Mouse (Mus musculus): Measurements from ENCODE around the gene 1810046K07Rik.

1810046K07Rik gene

GRCm38 (mm10) chr9:51305146-51305545 is 23.6 kb downstream of the 1810046K07Rik start:
- DNase-seq (ENCODE audit: low spot score in 2 of 2) = no peak

- no peak for DNase-seq (ENCODE audit: low spot score in 2 of 2)
Measured at GRCm38 (mm10) chr9:51303980-51304379, 24.7 kb downstream of the 1810046K07Rik start.

DNA sequence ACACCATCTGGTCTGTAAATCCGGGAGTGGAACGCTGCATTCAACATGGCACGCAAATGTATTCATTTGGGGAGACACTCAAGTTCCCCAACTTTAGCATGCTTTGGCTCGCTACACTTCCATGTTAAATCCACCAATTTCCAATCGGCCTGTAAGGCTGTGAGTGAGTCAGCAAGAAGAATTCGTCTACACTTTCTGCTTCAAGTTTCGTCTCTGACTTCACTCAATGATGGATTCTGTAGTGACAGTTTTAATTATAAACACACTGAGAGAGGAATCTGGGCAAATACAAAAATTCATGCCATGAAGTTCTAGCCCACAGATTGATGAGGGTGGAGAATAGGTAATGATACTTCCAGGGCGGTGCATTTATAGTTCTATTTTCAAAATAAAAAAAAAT is 35.2 kb downstream of the 1810046K07Rik start:
- no peak for DNase-seq (ENCODE audit: low spot score in 2 of 2)

DNA sequence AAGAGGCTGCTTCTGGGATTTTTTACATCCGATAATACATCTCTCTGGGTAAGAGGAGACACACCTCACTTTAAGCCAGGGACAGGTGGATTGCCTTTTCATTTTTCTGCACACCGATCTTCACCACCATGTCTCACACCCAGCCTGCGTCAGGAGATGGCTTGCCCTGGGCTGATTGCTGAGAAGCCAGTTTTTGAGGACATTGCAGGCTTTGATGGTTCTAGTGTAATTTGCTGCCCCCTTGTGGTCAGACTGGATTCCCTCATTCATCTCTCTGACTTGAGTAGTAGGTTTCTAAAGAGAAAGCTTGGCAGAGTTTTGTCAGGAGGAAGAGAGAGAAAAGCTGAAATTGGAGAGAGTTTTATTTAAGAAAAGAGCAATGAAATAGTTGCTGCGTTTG is 36.0 kb downstream of the 1810046K07Rik start:
- DNase-seq (ENCODE audit: low spot score in 2 of 2) = peak; percentile 65 to 78

DNA sequence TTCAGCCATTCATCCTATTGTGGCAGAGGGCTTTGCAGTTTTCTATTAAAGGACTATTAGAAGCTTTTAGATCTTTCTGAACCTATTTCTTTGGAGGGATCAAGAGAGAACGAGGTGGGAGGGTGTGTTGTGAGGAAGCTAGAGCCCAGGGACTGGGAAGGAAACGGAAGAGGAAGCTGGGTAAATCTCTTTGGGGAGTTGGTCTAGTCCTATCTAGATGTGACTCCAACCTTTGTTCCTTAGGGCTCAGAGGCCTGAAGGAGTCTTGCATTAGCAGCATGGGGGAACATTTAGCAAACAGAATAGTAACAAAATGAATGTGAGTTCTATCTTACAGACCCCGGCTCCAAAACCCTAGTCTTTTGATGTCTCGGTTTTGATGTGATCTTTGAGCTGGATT is 37.7 kb downstream of the 1810046K07Rik start:
- DNase-seq (ENCODE audit: low spot score in 2 of 2) = no peak

DNA sequence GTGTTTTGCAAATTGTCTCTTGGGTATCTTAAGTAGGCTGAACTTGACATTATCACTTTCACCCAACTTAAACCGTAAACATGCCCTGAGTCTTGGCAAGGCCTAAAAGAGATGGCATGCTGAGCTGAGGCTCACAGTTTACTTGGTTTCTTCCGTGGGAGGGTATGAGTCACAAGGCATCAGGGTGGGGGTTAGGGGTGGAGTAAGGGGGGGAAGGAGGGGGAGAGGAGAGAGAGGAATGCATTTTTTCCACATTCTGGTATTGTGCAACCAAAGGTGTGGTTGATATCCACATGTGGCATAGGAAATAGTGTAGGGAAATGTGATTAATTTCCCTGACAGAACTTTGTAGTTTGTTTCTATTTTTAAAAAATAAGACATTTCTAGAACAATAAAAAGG is 42.6 kb downstream of the 1810046K07Rik start:
- DNase-seq (ENCODE audit: low spot score in 2 of 2) = no peak

GRCm38 (mm10) chr9:51278500-51279381 is 50.0 kb downstream of the 1810046K07Rik start, which contains the start of gene Colca2:
TSS of gene Colca2 (minus strand) at chr9:51278569.
- peak; percentile 37 to 71 for DNase-seq (ENCODE audit: low spot score in 2 of 2)

- DNase-seq (ENCODE audit: low spot score in 2 of 2) = no peak
Measured at GRCm38 (mm10) chr9:51277834-51278498, 50.8 kb downstream of the 1810046K07Rik start.

GRCm38 (mm10) chr9:51274678-51275077 is 54.0 kb downstream of the 1810046K07Rik start:
- no peak for DNase-seq (ENCODE audit: low spot score in 2 of 2)

- DNase-seq (ENCODE audit: low spot score in 2 of 2) = no peak
Measured at GRCm38 (mm10) chr9:51273581-51274154, 55.0 kb downstream of the 1810046K07Rik start.

GRCm38 (mm10) chr9:51272102-51272501 is 56.6 kb downstream of the 1810046K07Rik start:
- DNase-seq (ENCODE audit: low spot score in 2 of 2) = no peak

DNA sequence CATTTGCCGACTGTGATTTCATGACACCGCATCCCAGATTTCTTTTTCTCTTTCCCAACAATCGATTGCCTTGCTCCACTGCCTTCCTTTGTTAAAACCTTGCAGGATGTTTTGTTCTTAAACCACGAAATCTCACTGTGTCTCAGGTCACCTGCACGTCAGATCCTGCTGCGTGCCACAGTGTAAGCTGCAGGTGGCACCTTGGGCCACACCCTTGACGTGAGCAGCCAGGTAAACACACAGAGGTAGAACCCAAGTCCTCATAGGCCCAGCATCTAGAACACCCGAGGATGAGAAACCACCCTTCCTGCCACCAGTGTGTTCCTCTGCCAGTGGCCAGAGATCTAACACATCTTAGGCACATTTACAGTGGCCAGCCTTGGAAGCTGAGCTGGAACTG is 57.6 kb downstream of the 1810046K07Rik start:
- no peak for DNase-seq (ENCODE audit: low spot score in 2 of 2)

GRCm38 (mm10) chr9:51268852-51269251 is 59.9 kb downstream of the 1810046K07Rik start:
- no peak for DNase-seq (ENCODE audit: low spot score in 2 of 2)

DNA sequence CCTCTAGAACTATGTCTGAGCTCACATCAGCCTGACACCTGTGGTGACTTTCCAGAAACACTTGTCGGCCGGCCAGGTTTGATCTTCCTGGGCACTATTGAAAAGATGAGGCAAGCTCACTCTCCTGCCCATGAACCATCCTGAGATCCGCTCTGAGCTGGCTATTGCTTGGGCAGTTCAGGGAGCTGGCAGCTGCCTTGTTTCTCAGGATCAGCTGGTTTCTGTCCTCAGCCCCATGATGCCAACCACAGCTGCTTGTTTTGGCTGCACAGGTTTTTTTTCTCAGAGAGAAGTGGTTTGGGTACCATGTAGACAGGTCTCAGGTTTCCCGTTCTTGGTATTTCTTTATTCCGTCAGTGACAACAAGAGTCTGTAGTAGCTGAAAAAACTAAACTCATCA is 70.3 kb downstream of the 1810046K07Rik start:
- no peak for DNase-seq (ENCODE audit: low spot score in 2 of 2)

- DNase-seq (ENCODE audit: low spot score in 2 of 2) = no peak
Measured at GRCm38 (mm10) chr9:51256780-51257502, 71.8 kb downstream of the 1810046K07Rik start.
